Mouse (Mus musculus): ENCODE results near the gene Psme4. TPM values are rescaled to one million over a fixed set of nuclear protein-coding genes. Genes with fewer than 3 reads are reported as not detected.

Gene Psme4
- total and polyA plus RNA-seq, 2 experiments from 2014 or later, result 10.2 to 34.5 TPM

GRCm38 (mm10) chr11:30770817-30771216 is 709 bp upstream of the Psme4 start:
- H3K9ac ChIP-seq (replicated peaks; ENCODE audit: low read length), result peak overlapping the region; percentile 98
- ATAC-seq (no peak), DNase-seq (ENCODE audit: low spot score) (no peak)
- 78% methylated on average over 3 of the region's 3 CpGs for WGBS
- peak overlapping the region; percentile 100 for H3K4me3 ChIP-seq (ENCODE audit: low read length)
- no peaks in the 10 kb centered on the region for H3K9me3 ChIP-seq (ENCODE audit: low read length)
- H3K4me1 ChIP-seq (ENCODE audit: insufficient read depth, low read length), result peaks cover 4% of the 10 kb centered on the region
- H3K27me3 ChIP-seq (ENCODE audit: insufficient read depth, low read length), result no peaks in the 10 kb centered on the region
- H3K36me3 ChIP-seq (ENCODE audit: insufficient read depth, low read length), result no peaks in the 10 kb centered on the region
- TF ChIP-seq CTCF (IDR thresholded peaks at IDR 0.05; ENCODE audit: low read depth), result no peak
- no peak overlapping the region; the same call in 1 of the 2 replicates for H3K27ac ChIP-seq
- H3K4me2 ChIP-seq (ENCODE audit: low read depth, low read length), result peak overlapping the region; percentile 64

GRCm38 (mm10) chr11:30771904-30772581 is 517 bp downstream of the Psme4 start:
- H3K4me3 ChIP-seq (ENCODE audit: low read length), result peak overlapping the region; percentile 100
- H3K9ac ChIP-seq (replicated peaks; ENCODE audit: low read length), result peak overlapping the region; percentile 98
- H3K4me2 ChIP-seq (ENCODE audit: low read depth, low read length), result peak overlapping the region; percentile 64
- peak; percentile 83 for ATAC-seq
- H3K9me3 ChIP-seq (ENCODE audit: low read length), result no peaks in the 10 kb centered on the region
- no peaks in the 10 kb centered on the region for H3K27me3 ChIP-seq (ENCODE audit: insufficient read depth, low read length)
- peaks cover 4% of the 10 kb centered on the region for H3K4me1 ChIP-seq (ENCODE audit: insufficient read depth, low read length)
- H3K36me3 ChIP-seq (ENCODE audit: insufficient read depth, low read length), result no peaks in the 10 kb centered on the region
- peak; percentile 58 for DNase-seq (ENCODE audit: low spot score)
- no peak for TF ChIP-seq CTCF (IDR thresholded peaks at IDR 0.05; ENCODE audit: low read depth)
- peak overlapping the region; percentile 96 for H3K27ac ChIP-seq
- WGBS, result under 1% methylated on average over 62 of the region's 64 CpGs

GRCm38 (mm10) chr11:30772777-30773417 is 1.4 kb downstream of the Psme4 start:
- H3K4me2 ChIP-seq (ENCODE audit: low read depth, low read length), result peak overlapping the region; percentile 64
- H3K27me3 ChIP-seq (ENCODE audit: insufficient read depth, low read length), result no peaks in the 10 kb centered on the region
- H3K4me1 ChIP-seq (ENCODE audit: insufficient read depth, low read length), result peaks cover 4% of the 10 kb centered on the region
- 2% methylated on average over 21 of the region's 21 CpGs for WGBS
- peak overlapping the region; percentile 96; the same call in 1 of the 2 replicates for H3K27ac ChIP-seq
- H3K4me3 ChIP-seq (ENCODE audit: low read length), result peak overlapping the region; percentile 100
- H3K9ac ChIP-seq (replicated peaks; ENCODE audit: low read length), result peak overlapping the region; percentile 98
- no peak for TF ChIP-seq CTCF (IDR thresholded peaks at IDR 0.05; ENCODE audit: low read depth)
- H3K36me3 ChIP-seq (ENCODE audit: insufficient read depth, low read length), result no peaks in the 10 kb centered on the region
- DNase-seq (ENCODE audit: low spot score) (peak; percentile 7), ATAC-seq (no peak)
- no peaks in the 10 kb centered on the region for H3K9me3 ChIP-seq (ENCODE audit: low read length)

- no peak overlapping the region for H3K4me3 ChIP-seq (ENCODE audit: low read length)
- H3K36me3 ChIP-seq (ENCODE audit: insufficient read depth, low read length), result no peaks in the 10 kb centered on the region
- no peaks in the 10 kb centered on the region for H3K9me3 ChIP-seq (ENCODE audit: low read length)
- no peak for TF ChIP-seq CTCF (IDR thresholded peaks at IDR 0.05; ENCODE audit: low read depth)
- DNase-seq (ENCODE audit: low spot score) (no peak), ATAC-seq (no peak)
- no peaks in the 10 kb centered on the region for H3K27me3 ChIP-seq (ENCODE audit: insufficient read depth, low read length)
- H3K27ac ChIP-seq, result no peak overlapping the region
- WGBS, result 67% methylated on average over 1 of the region's 1 CpGs
- H3K4me2 ChIP-seq (ENCODE audit: low read depth, low read length), result peak overlapping the region; percentile 64; the same call in 1 of the 2 replicates
- H3K9ac ChIP-seq (replicated peaks; ENCODE audit: low read length), result no peak overlapping the region
- peaks cover 4% of the 10 kb centered on the region for H3K4me1 ChIP-seq (ENCODE audit: insufficient read depth, low read length)
Observed at GRCm38 (mm10) chr11:30774638-30775037, 3.1 kb downstream of the Psme4 start.

GRCm38 (mm10) chr11:30777498-30777897 is 6.0 kb downstream of the Psme4 start:
- no peaks in the 10 kb centered on the region for H3K27me3 ChIP-seq (ENCODE audit: insufficient read depth, low read length)
- 90% methylated on average over 4 of the region's 4 CpGs for WGBS
- DNase-seq (ENCODE audit: low spot score), result no peak

GRCm38 (mm10) chr11:30780893-30781292 is 9.4 kb downstream of the Psme4 start:
- 68% methylated on average over 2 of the region's 2 CpGs for WGBS
- no peak for DNase-seq (ENCODE audit: low spot score)
- H3K27me3 ChIP-seq (ENCODE audit: insufficient read depth, low read length), result no peaks in the 10 kb centered on the region
- no peaks in the 10 kb centered on the region for H3K9me3 ChIP-seq (ENCODE audit: low read length)
- TF ChIP-seq CTCF (IDR thresholded peaks at IDR 0.05; ENCODE audit: low read depth), result no peak
- ATAC-seq, result no peak
- H3K9ac ChIP-seq (replicated peaks; ENCODE audit: low read length), result no peak overlapping the region
- H3K4me1 ChIP-seq (ENCODE audit: insufficient read depth, low read length), result no peaks in the 10 kb centered on the region
- H3K4me2 ChIP-seq (ENCODE audit: low read depth, low read length), result no peak overlapping the region
- H3K4me3 ChIP-seq (ENCODE audit: low read length), result no peak overlapping the region
- H3K27ac ChIP-seq, result no peak overlapping the region
- no peaks in the 10 kb centered on the region for H3K36me3 ChIP-seq (ENCODE audit: insufficient read depth, low read length)

More at GRCm38 (mm10) chr11:30777498-30777897, 6.0 kb downstream of the Psme4 start:
- H3K27ac ChIP-seq, result no peak overlapping the region
- no peak overlapping the region for H3K4me3 ChIP-seq (ENCODE audit: low read length)
- H3K4me2 ChIP-seq (ENCODE audit: low read depth, low read length), result no peak overlapping the region
- H3K36me3 ChIP-seq (ENCODE audit: insufficient read depth, low read length), result no peaks in the 10 kb centered on the region
- H3K4me1 ChIP-seq (ENCODE audit: insufficient read depth, low read length), result peaks cover 4% of the 10 kb centered on the region
- TF ChIP-seq CTCF (IDR thresholded peaks at IDR 0.05; ENCODE audit: low read depth), result no peak
- no peaks in the 10 kb centered on the region for H3K9me3 ChIP-seq (ENCODE audit: low read length)
- no peak overlapping the region for H3K9ac ChIP-seq (replicated peaks; ENCODE audit: low read length)
- no peak for ATAC-seq

GRCm38 (mm10) chr11:30781612-30782011 is 10.1 kb downstream of the Psme4 start:
- no peak for DNase-seq (ENCODE audit: low spot score)
- Histone ChIP-seq H3K9ac (replicated peaks; ENCODE audit: low read length) (no peak overlapping the region), H3K27ac (no peak overlapping the region), H3K27me3 (ENCODE audit: insufficient read depth, low read length) (no peaks in the 10 kb centered on the region), H3K4me3 (ENCODE audit: low read length) (no peak overlapping the region), H3K9me3 (ENCODE audit: low read length) (no peaks in the 10 kb centered on the region), H3K36me3 (ENCODE audit: insufficient read depth, low read length) (no peaks in the 10 kb centered on the region), H3K4me1 (ENCODE audit: insufficient read depth, low read length) (no peaks in the 10 kb centered on the region), H3K4me2 (ENCODE audit: low read depth, low read length) (no peak overlapping the region)
- 50% methylated on average over 1 of the region's 1 CpGs for WGBS
- TF ChIP-seq CTCF (IDR thresholded peaks at IDR 0.05; ENCODE audit: low read depth), result no peak
- no peak for ATAC-seq
